Mouse (Mus musculus) gastrocnemius, adult 2 months (tissue): ENCODE measurements at regions not wholly inside any gene's neighbourhood (a gene's known extent, or its start where the extent isn't known, plus 50 kb on each side); places are given as distances from the start of the nearest gene placed in this dataset.

Experiments used
- DNase-seq: peaks from one replicate; pipeline ENCODE4 v3.0.0; 2022
- H3K27ac ChIP-seq: fragments of 200-600 bp; 2 replicates; pipeline ENCODE4 v1.8.1; 2022; ENCODE audit warnings: mild to moderate bottlenecking
- H3K4me3 ChIP-seq: fragments of 200-600 bp; 2 replicates; pipeline ENCODE4 v1.8.1; 2022; ENCODE audit warnings: mild to moderate bottlenecking, moderate library complexity
- CTCF ChIP-seq: fragments of 200-600 bp; IDR thresholded peaks from 2 replicates; pipeline ENCODE4 v1.8.1; 2022; ENCODE audit warnings: antibody characterized with exemption, mild to moderate bottlenecking, moderate library complexity
- intact Hi-C: fragments of 180-260 bp; cut with DNase I; formaldehyde crosslinking; loops from one replicate; pipeline ENCODE4 v1.15.1; 2025

- H3K4me3 ChIP-seq, result no peak overlapping the region
- H3K27ac ChIP-seq, result no peak overlapping the region
- intact Hi-C loops, result no loop called here
- no peak for DNase-seq
- no peak for TF ChIP-seq CTCF
Measured at GRCm38 (mm10) chr5:77663096-77663495, 255.3 kb upstream of the Igfbp7 start.

- H3K27ac ChIP-seq, result no peak overlapping the region
- H3K4me3 ChIP-seq, result no peak overlapping the region
- DNase-seq, result no peak
- intact Hi-C loops, result no loop called here
- TF ChIP-seq CTCF, result no peak
Measured at GRCm38 (mm10) chr5:77659016-77659415, 251.2 kb upstream of the Igfbp7 start.

- intact Hi-C loops, result no loop called here
- Histone ChIP-seq H3K27ac (no peak overlapping the region), H3K4me3 (no peak overlapping the region)
- TF ChIP-seq CTCF, result no peak
- no peak for DNase-seq
Measured at GRCm38 (mm10) chr5:77644651-77645050, 236.8 kb upstream of the Igfbp7 start.

- TF ChIP-seq CTCF, result no peak
- Histone ChIP-seq H3K4me3 (no peak overlapping the region), H3K27ac (no peak overlapping the region)
- DNase-seq, result no peak
- intact Hi-C loops, result no loop called here
Measured at GRCm38 (mm10) chr5:77620402-77620801, 212.6 kb upstream of the Igfbp7 start.

GRCm38 (mm10) chr5:77610496-77610895, 202.7 kb upstream of the Igfbp7 start:
- DNase-seq, result no peak
- H3K27ac ChIP-seq, result no peak overlapping the region
- TF ChIP-seq CTCF, result no peak
- H3K4me3 ChIP-seq, result no peak overlapping the region
- intact Hi-C loops, result no loop called here

GRCm38 (mm10) chr5:77594719-77595118, 186.9 kb upstream of the Igfbp7 start:
- Histone ChIP-seq H3K4me3 (no peak overlapping the region), H3K27ac (no peak overlapping the region)
- no peak for DNase-seq
- intact Hi-C loops, result no loop called here
- TF ChIP-seq CTCF, result no peak

- no peak for DNase-seq
- Histone ChIP-seq H3K27ac (no peak overlapping the region), H3K4me3 (no peak overlapping the region)
- no peak for TF ChIP-seq CTCF
- intact Hi-C loops, result no loop called here
Measured at GRCm38 (mm10) chr5:77589252-77589651, 181.4 kb upstream of the Igfbp7 start.

GRCm38 (mm10) chr5:77581702-77582101, 173.9 kb upstream of the Igfbp7 start:
- intact Hi-C loops, result no loop called here
- DNase-seq, result no peak

GRCm38 (mm10) chr5:77581106-77581638, 173.3 kb upstream of the Igfbp7 start:
- Histone ChIP-seq H3K27ac (no peak overlapping the region), H3K4me3 (no peak overlapping the region)
- TF ChIP-seq CTCF, result no peak
- intact Hi-C loops, result no loop called here
- peak; percentile 14 for DNase-seq

More at GRCm38 (mm10) chr5:77581702-77582101, 173.9 kb upstream of the Igfbp7 start:
- no peak for TF ChIP-seq CTCF
- Histone ChIP-seq H3K27ac (no peak overlapping the region), H3K4me3 (no peak overlapping the region)

- no peak for TF ChIP-seq CTCF
- intact Hi-C loops, result no loop called here
- Histone ChIP-seq H3K4me3 (no peak overlapping the region), H3K27ac (no peak overlapping the region)
- DNase-seq, result no peak
Measured at GRCm38 (mm10) chr5:77579826-77580745, 172.2 kb upstream of the Igfbp7 start.

GRCm38 (mm10) chr5:77576881-77577280, 169.0 kb upstream of the Igfbp7 start:
- Histone ChIP-seq H3K4me3 (no peak overlapping the region), H3K27ac (no peak overlapping the region)
- no peak for DNase-seq
- intact Hi-C loops, result no loop called here
- TF ChIP-seq CTCF, result no peak

GRCm38 (mm10) chr5:77575780-77576179, 167.9 kb upstream of the Igfbp7 start:
- Histone ChIP-seq H3K4me3 (no peak overlapping the region), H3K27ac (no peak overlapping the region)
- intact Hi-C loops, result no loop called here
- no peak for TF ChIP-seq CTCF
- DNase-seq, result no peak

GRCm38 (mm10) chr5:77570364-77570763, 162.5 kb upstream of the Igfbp7 start:
- H3K4me3 ChIP-seq, result no peak overlapping the region

GRCm38 (mm10) chr5:77568121-77568520, 160.3 kb upstream of the Igfbp7 start:
- H3K4me3 ChIP-seq, result no peak overlapping the region
- DNase-seq, result no peak
- no peak for TF ChIP-seq CTCF
- no peak overlapping the region for H3K27ac ChIP-seq
- intact Hi-C loops, result no loop called here

More at GRCm38 (mm10) chr5:77570364-77570763, 162.5 kb upstream of the Igfbp7 start:
- no peak for TF ChIP-seq CTCF
- DNase-seq, result no peak
- intact Hi-C loops, result no loop called here
- no peak overlapping the region for H3K27ac ChIP-seq
